Mouse (Mus musculus): ENCODE measurements around the gene Lrp8.

Gene Lrp8

DNA sequence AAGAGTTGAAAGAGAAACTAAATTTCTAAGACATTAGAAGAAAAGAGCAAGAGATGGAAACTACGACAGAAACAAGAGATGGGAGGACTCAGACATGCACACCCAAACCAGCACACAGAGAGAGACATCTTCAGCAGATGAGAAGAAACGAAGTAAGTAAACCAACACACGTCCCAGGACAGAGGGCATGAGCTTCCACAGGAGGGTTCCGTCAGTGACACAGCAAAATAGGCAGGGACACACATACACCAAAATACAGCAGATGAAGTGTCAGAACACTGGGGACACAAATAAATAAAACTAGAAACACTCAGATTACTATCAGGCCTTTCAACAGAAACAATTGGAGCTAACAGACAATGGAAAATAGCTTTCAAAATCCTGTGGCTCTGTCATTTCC lies 108.0 kb downstream of the Lrp8 start:
- DNase-seq (ENCODE audit: extremely low read depth, low read depth, low spot score), result no peak

DNA sequence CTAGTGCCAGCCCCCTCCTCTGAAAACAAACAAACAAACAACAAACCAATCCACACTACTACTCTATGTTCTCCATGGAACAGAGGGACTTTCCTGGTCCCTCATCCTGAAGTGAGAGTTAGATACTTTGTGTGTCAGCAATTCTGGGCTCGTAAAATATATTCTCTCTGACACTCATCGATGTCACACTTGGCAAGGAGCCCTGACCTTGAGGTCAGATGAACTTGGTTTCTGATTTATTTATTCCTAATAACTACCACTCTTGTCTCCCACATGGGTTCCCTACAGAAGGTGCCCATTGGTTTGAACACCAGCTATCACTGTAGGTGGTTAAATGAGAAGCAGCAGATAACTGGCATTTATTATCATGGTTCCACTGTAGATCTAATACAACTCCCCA lies 118.3 kb downstream of the Lrp8 start:
- DNase-seq (ENCODE audit: extremely low read depth, low read depth, low spot score), result no peak

DNA sequence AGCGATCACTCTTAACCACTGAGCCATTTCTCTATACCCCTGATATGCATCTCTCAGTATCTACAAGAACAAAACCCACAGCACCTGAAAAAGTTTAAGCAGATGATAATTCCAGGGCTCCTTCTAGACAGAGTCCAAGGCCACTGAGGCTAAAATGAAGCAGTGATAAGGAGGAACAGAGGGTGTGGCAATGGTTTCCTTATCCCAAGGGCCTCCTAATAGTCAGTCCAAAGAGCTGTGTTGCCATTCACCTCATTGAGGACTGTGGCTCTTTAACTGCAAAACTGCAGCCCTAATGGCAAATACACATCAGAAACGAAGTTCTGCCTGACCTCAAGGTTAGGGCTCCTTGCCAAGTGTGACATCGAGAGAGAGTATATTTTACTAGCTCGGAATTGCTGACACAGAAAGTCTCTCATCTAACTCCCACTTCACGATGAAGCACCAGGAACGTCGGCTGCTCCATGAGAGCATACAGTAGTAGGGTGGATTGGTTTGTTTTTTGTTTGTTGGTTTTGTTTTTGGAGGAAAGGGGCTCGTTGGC lies 119.2 kb downstream of the Lrp8 start:
- DNase-seq (ENCODE audit: extremely low read depth, low read depth, low spot score), result no peak

- peak; percentile 62 for DNase-seq (ENCODE audit: extremely low read depth, low read depth, low spot score)
Observed at GRCm38 (mm10) chr4:107921952-107922351, 119.9 kb downstream of the Lrp8 start.

- no peak for DNase-seq (ENCODE audit: extremely low read depth, low read depth, low spot score)
Observed at GRCm38 (mm10) chr4:107923145-107923802, 121.2 kb downstream of the Lrp8 start, which contains the start of gene Cpt2. Gene Cpt2, minus strand, starts transcription at chr4:107923610.

GRCm38 (mm10) chr4:107923803-107924194 lies 121.7 kb downstream of the Lrp8 start:
- no peak for DNase-seq (ENCODE audit: extremely low read depth, low read depth, low spot score)

Measured in fat pad, adult 2 months (tissue).